Mouse (Mus musculus): Measurements from ENCODE around the gene Nap1l2.
"Not testable (repeated sequence)": the region's sequence is repeated elsewhere in the genome, so short reads cannot be mapped to it uniquely, and the experiment has no call there.

Gene Nap1l2

GRCm38 (mm10) chrX:103186431-103186786 lies at the start of gene Nap1l2:
Gene Nap1l2 (minus strand): TSS chrX:103186640.
- DNase-seq (ENCODE audit: low read depth, low spot score) = peak; percentile 65

- DNase-seq (ENCODE audit: low read depth, low spot score) = no peak
Observed at GRCm38 (mm10) chrX:103215251-103215650, 28.8 kb upstream of the Nap1l2 start.

- DNase-seq (ENCODE audit: low read depth, low spot score) = no peak
Observed at GRCm38 (mm10) chrX:103186829-103187228, 389 bp upstream of the Nap1l2 start.

- no peak for DNase-seq (ENCODE audit: low read depth, low spot score)
Observed at GRCm38 (mm10) chrX:103185781-103186430, 534 bp downstream of the Nap1l2 start.

GRCm38 (mm10) chrX:103183536-103183935 lies 2.9 kb downstream of the Nap1l2 start:
- no peak for DNase-seq (ENCODE audit: low read depth, low spot score)

GRCm38 (mm10) chrX:103179771-103180558 lies 6.5 kb downstream of the Nap1l2 start:
- peak; percentile 53 for DNase-seq (ENCODE audit: low read depth, low spot score)

- DNase-seq (ENCODE audit: low read depth, low spot score) = not testable (repeated sequence)
Observed at GRCm38 (mm10) chrX:103164948-103165605, 21.4 kb downstream of the Nap1l2 start.

GRCm38 (mm10) chrX:103156134-103156533 lies 30.3 kb downstream of the Nap1l2 start:
- no peak for DNase-seq (ENCODE audit: low read depth, low spot score)

- no peak for DNase-seq (ENCODE audit: low read depth, low spot score)
Observed at GRCm38 (mm10) chrX:103138549-103138948, 47.9 kb downstream of the Nap1l2 start.
